Mouse (Mus musculus): ENCODE measurements around the gene Marveld1. TPM values are rescaled to one million over a fixed set of nuclear protein-coding genes. Genes with fewer than 3 reads are reported as not detected.

Gene Marveld1
- polyA plus RNA-seq, 1 experiment from 2014 or later, result 16.1 TPM

DNA sequence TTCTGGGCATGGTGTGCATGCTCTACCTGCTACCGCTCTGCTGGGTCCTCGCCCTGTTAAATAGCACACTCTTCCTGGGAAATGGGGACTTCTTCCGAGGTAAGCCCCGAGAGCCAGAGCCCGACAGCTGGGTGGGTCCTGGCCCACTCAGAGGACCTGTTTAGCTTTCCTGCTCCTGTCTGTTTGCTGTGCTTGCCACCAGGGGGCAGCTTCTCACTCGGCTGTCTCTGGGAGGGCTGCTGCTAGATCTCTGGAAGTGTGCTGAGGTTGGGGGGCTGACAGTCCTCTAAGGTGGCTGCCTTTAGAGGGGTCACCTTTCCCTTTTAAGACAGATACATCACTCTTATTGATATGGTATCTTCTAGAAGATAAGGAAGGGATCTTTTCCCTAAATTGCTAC is 35.5 kb downstream of the Marveld1 start:
- Histone ChIP-seq H3K4me2 (no peak overlapping the region), H3K4me1 (replicated peaks) (no peaks in the 10 kb centered on the region), H3K9me3 (replicated peaks) (no peaks in the 10 kb centered on the region), H3K4me3 (no peak overlapping the region), H3K9ac (no peak overlapping the region), H3K27me3 (replicated peaks) (no peaks in the 10 kb centered on the region), H3K36me3 (peaks cover 70% of the 10 kb centered on the region), H3K27ac (ENCODE audit: poor library complexity, severe bottlenecking) (no peak overlapping the region)
- WGBS, result 57% methylated on average over 6 of the region's 6 CpGs
- no peak for ATAC-seq (ENCODE audit: insufficient number of reproducible peaks, low FRiP score)

DNA sequence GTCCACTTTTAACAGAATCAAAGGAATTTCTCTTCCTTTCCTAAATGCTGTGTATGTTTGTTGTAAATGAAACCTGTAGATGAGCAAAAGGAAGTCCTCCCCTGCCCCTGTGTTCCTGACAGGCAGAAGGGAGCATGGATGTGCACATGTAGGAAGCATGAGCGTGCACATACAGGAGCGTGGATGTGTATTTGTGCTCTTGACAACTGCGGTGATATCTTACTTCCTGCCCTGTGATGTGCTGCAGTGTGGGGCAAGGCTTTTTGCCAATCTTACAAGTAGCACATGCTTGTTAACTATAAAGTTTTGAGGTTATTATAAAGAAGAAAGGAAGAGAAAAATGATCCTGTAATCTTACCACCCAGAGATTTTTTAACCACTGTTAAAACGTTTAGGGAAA is 42.5 kb downstream of the Marveld1 start:
- no peak overlapping the region for H3K4me2 ChIP-seq
- H3K36me3 ChIP-seq, result peaks cover 39% of the 10 kb centered on the region
- H3K4me3 ChIP-seq, result no peak overlapping the region
- H3K27me3 ChIP-seq (replicated peaks), result no peaks in the 10 kb centered on the region
- 72% methylated on average over 4 of the region's 4 CpGs for WGBS
- H3K27ac ChIP-seq (ENCODE audit: poor library complexity, severe bottlenecking), result no peak overlapping the region
- no peak for ATAC-seq (ENCODE audit: insufficient number of reproducible peaks, low FRiP score)
- 0 out of 2 replicates have a peak, but pooled peaks cover 4% of the 10 kb centered on the region for H3K4me1 ChIP-seq (replicated peaks)
- H3K9ac ChIP-seq, result no peak overlapping the region
- H3K9me3 ChIP-seq (replicated peaks), result no peaks in the 10 kb centered on the region

DNA sequence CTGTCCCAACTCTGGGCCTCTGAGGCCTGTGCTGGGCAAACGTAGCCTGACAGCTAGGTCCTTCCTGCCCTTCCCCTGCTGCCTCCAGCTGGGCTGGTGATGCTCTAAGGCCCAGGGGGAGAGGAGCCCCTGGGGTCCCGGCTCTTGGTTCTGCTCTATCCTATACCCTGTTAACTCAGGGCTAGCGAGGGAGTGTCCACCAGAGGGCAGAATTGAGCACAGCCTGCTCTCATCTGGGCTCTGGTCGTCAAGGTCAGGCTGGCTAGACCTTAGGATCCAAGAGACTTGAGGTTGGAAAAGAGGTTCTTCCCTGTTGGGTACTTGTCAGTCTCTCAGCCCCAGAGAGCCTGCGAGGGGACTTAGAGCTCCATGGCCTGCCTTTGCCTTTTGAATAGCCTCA is 43.3 kb downstream of the Marveld1 start:
- Histone ChIP-seq H3K36me3 (peaks cover 32% of the 10 kb centered on the region), H3K4me2 (no peak overlapping the region), H3K4me3 (no peak overlapping the region), H3K4me1 (replicated peaks) (0 out of 2 replicates have a peak, but pooled peaks cover 4% of the 10 kb centered on the region), H3K9me3 (replicated peaks) (no peaks in the 10 kb centered on the region), H3K27ac (ENCODE audit: poor library complexity, severe bottlenecking) (no peak overlapping the region), H3K9ac (no peak overlapping the region), H3K27me3 (replicated peaks) (no peaks in the 10 kb centered on the region)
- no peak for ATAC-seq (ENCODE audit: insufficient number of reproducible peaks, low FRiP score)
- 19% methylated on average over 5 of the region's 5 CpGs for whole genome bisulfite sequencing

GRCm38 (mm10) chr19:42193311-42193710 is 46.1 kb downstream of the Marveld1 start:
- no peak overlapping the region for H3K27ac ChIP-seq (ENCODE audit: poor library complexity, severe bottlenecking)
- H3K9me3 ChIP-seq (replicated peaks), result no peaks in the 10 kb centered on the region
- H3K27me3 ChIP-seq (replicated peaks), result peaks cover 16% of the 10 kb centered on the region
- H3K4me3 ChIP-seq, result no peak overlapping the region
- ATAC-seq (ENCODE audit: insufficient number of reproducible peaks, low FRiP score), result no peak
- H3K4me1 ChIP-seq (replicated peaks), result 0 out of 2 replicates have a peak, but pooled peaks cover 4% of the 10 kb centered on the region
- H3K36me3 ChIP-seq, result peaks cover 21% of the 10 kb centered on the region
- no peak overlapping the region for H3K9ac ChIP-seq
- 53% methylated on average over 2 of the region's 2 CpGs for WGBS
- no peak overlapping the region for H3K4me2 ChIP-seq

GRCm38 (mm10) chr19:42196378-42196777 is 49.2 kb downstream of the Marveld1 start:
- WGBS, result 70% methylated on average over 4 of the region's 4 CpGs
- Histone ChIP-seq H3K36me3 (peaks cover 7% of the 10 kb centered on the region), H3K27me3 (replicated peaks) (peaks cover 47% of the 10 kb centered on the region), H3K9me3 (replicated peaks) (no peaks in the 10 kb centered on the region), H3K4me2 (no peak overlapping the region), H3K27ac (ENCODE audit: poor library complexity, severe bottlenecking) (no peak overlapping the region), H3K4me3 (no peak overlapping the region), H3K4me1 (replicated peaks) (peaks cover 7% of the 10 kb centered on the region), H3K9ac (no peak overlapping the region)
- ATAC-seq (ENCODE audit: insufficient number of reproducible peaks, low FRiP score), result no peak

DNA sequence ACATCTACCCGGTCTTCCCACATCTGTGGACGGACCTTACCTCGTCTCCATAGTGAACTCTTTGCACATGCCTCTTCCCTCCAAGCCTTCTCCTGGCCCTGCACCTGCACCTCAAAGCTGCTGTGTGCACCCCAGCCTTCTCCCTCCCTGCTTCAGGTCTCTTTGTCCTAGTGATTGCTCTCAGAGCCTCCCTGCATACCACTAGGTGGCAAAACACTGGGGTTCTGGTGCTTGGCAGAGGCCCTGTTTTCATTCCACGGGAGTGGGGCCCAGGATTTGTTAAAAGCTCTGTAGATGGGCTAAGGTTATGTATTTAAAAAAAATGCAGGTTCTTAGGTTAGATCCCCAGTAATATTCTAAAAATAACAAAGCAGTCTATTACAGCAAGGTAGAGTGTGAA is 49.9 kb downstream of the Marveld1 start:
- ATAC-seq (ENCODE audit: insufficient number of reproducible peaks, low FRiP score), result no peak
- peaks cover under 1% of the 10 kb centered on the region; the same call in 1 of the 2 replicates for H3K36me3 ChIP-seq
- H3K4me2 ChIP-seq, result no peak overlapping the region
- H3K9ac ChIP-seq, result no peak overlapping the region
- peaks cover 14% of the 10 kb centered on the region for H3K4me1 ChIP-seq (replicated peaks)
- WGBS, result 81% methylated on average over 4 of the region's 4 CpGs
- H3K27ac ChIP-seq (ENCODE audit: poor library complexity, severe bottlenecking), result no peak overlapping the region
- H3K9me3 ChIP-seq (replicated peaks), result no peaks in the 10 kb centered on the region
- H3K4me3 ChIP-seq, result no peak overlapping the region
- H3K27me3 ChIP-seq (replicated peaks), result peaks cover 54% of the 10 kb centered on the region

DNA sequence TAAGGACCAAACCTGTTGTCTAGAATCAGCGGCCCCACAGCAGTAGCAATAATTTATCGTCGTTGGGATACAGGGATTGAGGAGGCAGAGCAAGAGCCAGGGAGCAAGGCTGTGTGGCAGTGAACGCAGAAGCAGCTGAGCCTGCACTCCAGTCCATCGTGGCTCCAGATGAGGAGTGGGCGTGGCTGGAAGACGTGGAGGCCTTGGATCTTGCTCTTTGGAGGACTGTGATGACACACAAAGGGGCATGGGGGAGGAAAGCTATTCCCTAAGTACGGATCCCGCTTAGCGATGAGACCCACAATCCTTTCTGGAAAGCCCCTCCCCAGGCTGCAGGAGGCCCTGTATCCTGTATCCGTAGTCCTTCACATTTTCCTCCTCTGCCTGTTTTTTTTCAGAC is 50.8 kb downstream of the Marveld1 start:
- 47% methylated on average over 11 of the region's 11 CpGs for WGBS
- Histone ChIP-seq H3K9ac (no peak overlapping the region), H3K36me3 (no peaks in the 10 kb centered on the region), H3K27ac (ENCODE audit: poor library complexity, severe bottlenecking) (no peak overlapping the region), H3K4me3 (no peak overlapping the region), H3K9me3 (replicated peaks) (no peaks in the 10 kb centered on the region), H3K27me3 (replicated peaks) (peaks cover 64% of the 10 kb centered on the region), H3K4me1 (replicated peaks) (peaks cover 19% of the 10 kb centered on the region), H3K4me2 (no peak overlapping the region)
- ATAC-seq (ENCODE audit: insufficient number of reproducible peaks, low FRiP score), result no peak

Other genes with a start within 250 kb of the Marveld1 start
- 906 and 931 TPM in 2 replicates for gene Pgam1, start 235.5 kb upstream of the Marveld1 start, polyA plus RNA-seq (2016; fragmentation: Nextera tagmentation; extraction: Ambion mirVana)
- gene Exosc1, start 214.0 kb upstream of the Marveld1 start, polyA plus RNA-seq (2016; fragmentation: Nextera tagmentation; extraction: Ambion mirVana), result 49.2 and 52.2 TPM in 2 replicates
- gene Zdhhc16, start 213.9 kb upstream of the Marveld1 start, polyA plus RNA-seq (2016; fragmentation: Nextera tagmentation; extraction: Ambion mirVana), result 55.2 and 58.1 TPM in 2 replicates
- 21.6 and 26.3 TPM in 2 replicates for gene Mms19, start 166.2 kb upstream of the Marveld1 start, polyA plus RNA-seq (2016; fragmentation: Nextera tagmentation; extraction: Ambion mirVana)
- gene Ubtd1, start 165.6 kb upstream of the Marveld1 start, polyA plus RNA-seq (2016; fragmentation: Nextera tagmentation; extraction: Ambion mirVana), result 13.8 and 16.1 TPM in 2 replicates
- not detected in 2 replicates for gene Ankrd2, start 111.4 kb upstream of the Marveld1 start, polyA plus RNA-seq (2016; fragmentation: Nextera tagmentation; extraction: Ambion mirVana)
- 0.69 and 1.0 TPM in 2 replicates for gene Hoga1, start 101.8 kb upstream of the Marveld1 start, polyA plus RNA-seq (2016; fragmentation: Nextera tagmentation; extraction: Ambion mirVana)
- not detected in 2 replicates for gene 4933411K16Rik, start 95.2 kb upstream of the Marveld1 start, polyA plus RNA-seq (2016; fragmentation: Nextera tagmentation; extraction: Ambion mirVana)
- gene Morn4, start 61.0 kb upstream of the Marveld1 start, polyA plus RNA-seq (2016; fragmentation: Nextera tagmentation; extraction: Ambion mirVana), result 15.2 and 17.1 TPM in 2 replicates
- gene Pi4k2a, start 56.9 kb upstream of the Marveld1 start, polyA plus RNA-seq (2016; fragmentation: Nextera tagmentation; extraction: Ambion mirVana), result 22.0 TPM in 2 replicates
- gene Avpi1, start 18.3 kb upstream of the Marveld1 start, polyA plus RNA-seq (2016; fragmentation: Nextera tagmentation; extraction: Ambion mirVana), result 26.2 and 26.4 TPM in 2 replicates
- 27.2 and 27.7 TPM in 2 replicates for gene Zfyve27, start 16.6 kb downstream of the Marveld1 start, polyA plus RNA-seq (2016; fragmentation: Nextera tagmentation; extraction: Ambion mirVana)
- gene Sfrp5, start 54.9 kb downstream of the Marveld1 start, polyA plus RNA-seq (2016; fragmentation: Nextera tagmentation; extraction: Ambion mirVana), result 5.4 and 5.9 TPM in 2 replicates
- gene Golga7b, start 100.2 kb downstream of the Marveld1 start, polyA plus RNA-seq (2016; fragmentation: Nextera tagmentation; extraction: Ambion mirVana), result 0.21 and 0.27 TPM in 2 replicates

Measured in heart, embryonic 12.5 days (tissue).